Mouse (Mus musculus): Measurements from ENCODE around the gene Slc13a2. TPM values are rescaled to one million over a fixed set of nuclear protein-coding genes. Genes with fewer than 3 reads are reported as not detected.

Slc13a2 gene
- polyA plus RNA-seq, 1 experiment from 2014 or later: 31.4 TPM

GRCm38 (mm10) chr11:78428309-78428708 is 6.3 kb upstream of the Slc13a2 start:
- 74% methylated on average over 5 of the region's 5 CpGs for WGBS
- Histone ChIP-seq H3K9me3 (ENCODE audit: control insufficient read depth) (no peaks in the 10 kb centered on the region), H3K9ac (ENCODE audit: low read depth, low read length) (no peak overlapping the region), H3K4me3 (ENCODE audit: low read depth, low read length) (no peak overlapping the region), H3K27ac (ENCODE audit: low read depth, low read length) (peak overlapping the region; percentile 66; the same call in 1 of the 2 replicates), H3K4me2 (replicated peaks; ENCODE audit: low read depth) (no peak overlapping the region), H3K36me3 (ENCODE audit: control insufficient read depth, insufficient read depth) (no peaks in the 10 kb centered on the region), H3K4me1 (replicated peaks; ENCODE audit: control insufficient read depth, insufficient read depth, low read length) (no peaks in the 10 kb centered on the region), H3K27me3 (replicated peaks; ENCODE audit: control insufficient read depth, insufficient read depth, low read length) (no peaks in the 10 kb centered on the region)
- 0 out of 2 replicates have a peak, but pooled peaks have one; percentile 18 for TF ChIP-seq CTCF (IDR thresholded peaks at IDR 0.05; ENCODE audit: low read depth)
- ATAC-seq: no peak

- no peak for TF ChIP-seq CTCF (IDR thresholded peaks at IDR 0.05; ENCODE audit: low read depth)
- H3K9me3 ChIP-seq (ENCODE audit: control insufficient read depth): no peaks in the 10 kb centered on the region
- H3K27me3 ChIP-seq (replicated peaks; ENCODE audit: control insufficient read depth, insufficient read depth, low read length): no peaks in the 10 kb centered on the region
- no peak overlapping the region for H3K4me2 ChIP-seq (replicated peaks; ENCODE audit: low read depth)
- WGBS: 56% methylated on average over 6 of the region's 6 CpGs
- H3K27ac ChIP-seq (ENCODE audit: low read depth, low read length): peak overlapping the region; percentile 66
- H3K4me1 ChIP-seq (replicated peaks; ENCODE audit: control insufficient read depth, insufficient read depth, low read length): no peaks in the 10 kb centered on the region
- no peak overlapping the region for H3K4me3 ChIP-seq (ENCODE audit: low read depth, low read length)
- peak; percentile 75 for ATAC-seq
- no peak overlapping the region for H3K9ac ChIP-seq (ENCODE audit: low read depth, low read length)
- no peaks in the 10 kb centered on the region for H3K36me3 ChIP-seq (ENCODE audit: control insufficient read depth, insufficient read depth)
These were observed 5.6 kb upstream of the Slc13a2 start for GRCm38 (mm10) chr11:78427655-78428054.

GRCm38 (mm10) chr11:78425572-78425971 is 3.6 kb upstream of the Slc13a2 start:
- 55% methylated on average over 1 of the region's 1 CpGs for WGBS
- no peak for ATAC-seq
- no peak overlapping the region for H3K27ac ChIP-seq (ENCODE audit: low read depth, low read length)

GRCm38 (mm10) chr11:78424352-78424751 is 2.3 kb upstream of the Slc13a2 start:
- Histone ChIP-seq H3K4me2 (replicated peaks; ENCODE audit: low read depth) (no peak overlapping the region), H3K27ac (ENCODE audit: low read depth, low read length) (no peak overlapping the region), H3K27me3 (replicated peaks; ENCODE audit: control insufficient read depth, insufficient read depth, low read length) (no peaks in the 10 kb centered on the region), H3K4me1 (replicated peaks; ENCODE audit: control insufficient read depth, insufficient read depth, low read length) (no peaks in the 10 kb centered on the region), H3K36me3 (ENCODE audit: control insufficient read depth, insufficient read depth) (no peaks in the 10 kb centered on the region), H3K9ac (ENCODE audit: low read depth, low read length) (no peak overlapping the region), H3K4me3 (ENCODE audit: low read depth, low read length) (no peak overlapping the region), H3K9me3 (ENCODE audit: control insufficient read depth) (no peaks in the 10 kb centered on the region)
- WGBS: 72% methylated on average over 2 of the region's 2 CpGs
- TF ChIP-seq CTCF (IDR thresholded peaks at IDR 0.05; ENCODE audit: low read depth): no peak
- ATAC-seq: no peak

More at GRCm38 (mm10) chr11:78425572-78425971, 3.6 kb upstream of the Slc13a2 start:
- Histone ChIP-seq H3K9me3 (ENCODE audit: control insufficient read depth) (no peaks in the 10 kb centered on the region), H3K4me2 (replicated peaks; ENCODE audit: low read depth) (no peak overlapping the region), H3K9ac (ENCODE audit: low read depth, low read length) (no peak overlapping the region), H3K4me3 (ENCODE audit: low read depth, low read length) (no peak overlapping the region), H3K27me3 (replicated peaks; ENCODE audit: control insufficient read depth, insufficient read depth, low read length) (no peaks in the 10 kb centered on the region), H3K36me3 (ENCODE audit: control insufficient read depth, insufficient read depth) (no peaks in the 10 kb centered on the region), H3K4me1 (replicated peaks; ENCODE audit: control insufficient read depth, insufficient read depth, low read length) (no peaks in the 10 kb centered on the region)
- no peak for TF ChIP-seq CTCF (IDR thresholded peaks at IDR 0.05; ENCODE audit: low read depth)

GRCm38 (mm10) chr11:78421201-78422009 is 612 bp downstream of the Slc13a2 start:
- Histone ChIP-seq H3K36me3 (ENCODE audit: control insufficient read depth, insufficient read depth) (0 out of 2 replicates have a peak, but pooled peaks cover under 1% of the 10 kb centered on the region), H3K27me3 (replicated peaks; ENCODE audit: control insufficient read depth, insufficient read depth, low read length) (no peaks in the 10 kb centered on the region), H3K4me1 (replicated peaks; ENCODE audit: control insufficient read depth, insufficient read depth, low read length) (0 out of 2 replicates have a peak, but pooled peaks cover 3% of the 10 kb centered on the region), H3K4me2 (replicated peaks; ENCODE audit: low read depth) (peak overlapping the region; percentile 50), H3K9me3 (ENCODE audit: control insufficient read depth) (no peaks in the 10 kb centered on the region), H3K4me3 (ENCODE audit: low read depth, low read length) (peak overlapping the region; percentile 0; the same call in 1 of the 2 replicates), H3K9ac (ENCODE audit: low read depth, low read length) (no peak overlapping the region; the same call in 1 of the 2 replicates), H3K27ac (ENCODE audit: low read depth, low read length) (peak overlapping the region; percentile 65; the same call in 1 of the 2 replicates)
- WGBS: 52% methylated on average over 13 of the region's 13 CpGs
- no peak for TF ChIP-seq CTCF (IDR thresholded peaks at IDR 0.05; ENCODE audit: low read depth)
- ATAC-seq: peak; percentile 22; the same call in 1 of the 2 replicates

- WGBS: 58% methylated on average over 12 of the region's 12 CpGs
- ATAC-seq: no peak
- peak overlapping the region; percentile 50 for H3K4me2 ChIP-seq (replicated peaks; ENCODE audit: low read depth)
- no peaks in the 10 kb centered on the region for H3K9me3 ChIP-seq (ENCODE audit: control insufficient read depth)
- H3K27me3 ChIP-seq (replicated peaks; ENCODE audit: control insufficient read depth, insufficient read depth, low read length): no peaks in the 10 kb centered on the region
- H3K4me1 ChIP-seq (replicated peaks; ENCODE audit: control insufficient read depth, insufficient read depth, low read length): 0 out of 2 replicates have a peak, but pooled peaks cover 3% of the 10 kb centered on the region
- no peak overlapping the region for H3K9ac ChIP-seq (ENCODE audit: low read depth, low read length)
- no peak overlapping the region for H3K27ac ChIP-seq (ENCODE audit: low read depth, low read length)
- H3K4me3 ChIP-seq (ENCODE audit: low read depth, low read length): no peak overlapping the region; the same call in 1 of the 2 replicates
- TF ChIP-seq CTCF (IDR thresholded peaks at IDR 0.05; ENCODE audit: low read depth): no peak
- peaks cover 3% of the 10 kb centered on the region; the same call in 1 of the 2 replicates for H3K36me3 ChIP-seq (ENCODE audit: control insufficient read depth, insufficient read depth)
These were observed 1.6 kb downstream of the Slc13a2 start for GRCm38 (mm10) chr11:78420263-78420889.

Data from intestine, postnatal 0 days (tissue).